Mouse (Mus musculus) brain, embryonic 14.5 days (tissue): ENCODE data around the gene Med4. TPM values are rescaled to one million over a fixed set of nuclear protein-coding genes. Genes with fewer than 3 reads are reported as not detected.
A peak's percentile ranks its signal among the peaks of the same experiment; 100 is the strongest.
"Not testable (repeated sequence)": the region's sequence is repeated elsewhere in the genome, so short reads cannot be mapped to it uniquely, and the experiment has no call there.

Experiments used
- DNase-seq: peaks from one replicate; pipeline ENCODE4 v3.0.0-alpha.2; 2011; ENCODE audit warnings: low read depth
- CTCF ChIP-seq: fragments of 200-500 bp; IDR thresholded peaks from 2 replicates; pipeline ENCODE4 v1.5.1; 2012; ENCODE audit warnings: inconsistent platforms, mild to moderate bottlenecking, moderate library complexity, borderline replicate concordance; ENCODE audit not compliant: insufficient read depth, insufficient read length; ENCODE audit errors: extremely low read depth
- POLR2A ChIP-seq: fragments of 200-500 bp; IDR thresholded peaks from 2 replicates; pipeline ENCODE4 v1.6.1; 2012; ENCODE audit warnings: mild to moderate bottlenecking, inconsistent platforms, borderline replicate concordance; ENCODE audit not compliant: poor library complexity, insufficient read depth, insufficient read length, severe bottlenecking; ENCODE audit errors: extremely low read depth
- polyA plus RNA-seq: library from polyadenylated mRNA; depleted of rRNA; stranded (reverse); fragments of >200 nt; gene quantifications from 2 replicates; pipeline ENCODE4 v1.2.3, GENCODE M21; 2012

Gene Med4
- polyA plus RNA-seq, 1 experiment: 47.9 TPM

- TF ChIP-seq CTCF (no peak), POLR2A (no peak)
- DNase-seq: no peak
These were observed 2.6 kb upstream of the Med4 start for GRCm38 (mm10) chr14:73507200-73507599.

DNA sequence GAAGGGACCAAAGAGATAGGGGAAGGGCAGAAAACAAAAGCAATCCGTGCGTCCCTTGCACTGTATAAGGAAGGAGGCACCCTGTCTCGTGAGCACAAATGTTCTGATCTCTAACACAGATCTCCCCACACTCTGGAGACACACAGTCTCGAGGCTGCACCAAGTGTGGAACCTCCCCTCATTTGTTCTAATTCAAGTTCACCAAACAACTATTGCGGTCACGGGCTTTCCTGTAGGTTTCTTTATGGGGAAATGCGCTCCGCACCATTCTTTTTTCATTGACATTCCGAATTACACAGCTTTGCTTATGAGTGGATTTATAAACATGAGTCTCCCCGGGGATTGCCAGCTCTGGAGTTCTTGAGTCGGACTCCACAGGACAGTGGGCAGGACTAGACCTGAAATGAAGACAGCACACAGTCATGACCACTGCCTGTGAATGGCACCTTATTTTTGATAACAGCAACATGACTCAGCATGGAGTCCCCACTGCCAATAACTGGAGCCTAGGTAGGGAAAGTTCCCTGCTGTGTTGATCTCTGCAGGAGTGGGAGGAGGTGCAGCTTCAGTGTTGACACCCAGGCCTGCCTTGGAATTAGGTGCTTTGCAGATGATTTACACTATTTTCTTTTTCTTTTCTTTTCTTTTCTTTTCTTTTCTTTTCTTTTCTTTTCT, 2.0 kb upstream of the Med4 start:
- no peak for TF ChIP-seq POLR2A
- no peak for TF ChIP-seq CTCF
- no peak for DNase-seq

GRCm38 (mm10) chr14:73508630-73509395, 1.0 kb upstream of the Med4 start:
- DNase-seq: no peak
- TF ChIP-seq POLR2A (no peak), CTCF (no peak)

DNA sequence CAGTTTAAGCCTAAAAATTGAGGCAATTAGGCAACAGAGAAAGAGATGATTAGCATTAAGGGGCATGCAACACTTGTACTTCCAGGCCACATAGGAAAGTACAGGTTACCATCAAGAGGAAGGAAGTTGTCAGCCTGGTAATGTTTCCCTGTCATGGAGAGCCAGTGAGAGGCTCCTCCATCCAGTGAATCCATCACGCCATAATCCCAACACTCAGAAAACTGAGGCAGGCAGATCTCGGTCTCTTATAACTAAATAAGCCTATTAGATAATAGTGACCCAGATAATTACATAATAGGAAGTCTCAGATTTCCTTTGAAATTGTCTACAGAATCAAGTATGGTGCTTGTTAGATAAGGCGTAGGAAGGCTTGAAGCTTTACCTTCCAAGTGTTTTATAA, 14.3 kb downstream of the Med4 start:
- TF ChIP-seq CTCF (no peak), POLR2A (no peak)
- DNase-seq: no peak

DNA sequence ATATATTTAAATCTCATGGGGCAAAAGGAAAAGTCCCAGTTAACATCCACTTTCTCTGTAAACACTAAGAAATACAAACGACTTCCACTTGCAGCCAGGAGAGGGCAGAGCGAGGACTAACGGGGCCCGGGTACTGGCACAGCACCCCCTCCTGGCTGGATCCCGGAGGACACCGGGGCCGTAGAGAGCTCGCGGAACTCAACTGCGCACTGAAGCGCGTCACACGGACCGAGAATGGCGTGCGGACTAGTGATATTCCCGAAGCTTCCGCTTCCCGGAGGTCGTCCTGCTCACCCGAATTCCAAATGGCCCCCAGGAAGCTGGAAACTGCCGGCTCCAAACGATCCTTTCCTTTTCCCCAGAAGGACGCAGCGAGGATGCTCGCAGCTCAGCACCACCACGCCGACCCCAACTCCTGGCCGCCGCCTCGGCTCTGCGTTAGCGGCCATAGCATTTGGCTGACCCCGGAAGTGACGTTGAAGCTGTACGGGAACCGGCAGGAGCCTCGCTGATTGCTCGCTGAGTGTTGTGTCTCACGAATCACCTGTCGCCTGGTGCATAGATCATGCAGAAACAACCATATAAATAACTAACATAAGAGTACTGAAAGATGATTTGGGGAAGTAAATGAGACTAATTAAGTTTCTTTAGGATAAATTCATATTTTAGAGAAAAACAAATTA, 15.1 kb downstream of the Med4 start, which contains the start of gene Sucla2:
Sucla2 (plus strand) TSS at position 554 of the 683 bp plus-strand sequence.
- peak; percentile 100 for TF ChIP-seq CTCF
- TF ChIP-seq POLR2A: no peak

GRCm38 (mm10) chr14:73528661-73529060, 18.8 kb downstream of the Med4 start:
- not testable (repeated sequence) for DNase-seq

More for the DNA sequence above, 15.1 kb downstream of the Med4 start, which contains the start of gene Sucla2:
- DNase-seq: peak; percentile 99

DNA sequence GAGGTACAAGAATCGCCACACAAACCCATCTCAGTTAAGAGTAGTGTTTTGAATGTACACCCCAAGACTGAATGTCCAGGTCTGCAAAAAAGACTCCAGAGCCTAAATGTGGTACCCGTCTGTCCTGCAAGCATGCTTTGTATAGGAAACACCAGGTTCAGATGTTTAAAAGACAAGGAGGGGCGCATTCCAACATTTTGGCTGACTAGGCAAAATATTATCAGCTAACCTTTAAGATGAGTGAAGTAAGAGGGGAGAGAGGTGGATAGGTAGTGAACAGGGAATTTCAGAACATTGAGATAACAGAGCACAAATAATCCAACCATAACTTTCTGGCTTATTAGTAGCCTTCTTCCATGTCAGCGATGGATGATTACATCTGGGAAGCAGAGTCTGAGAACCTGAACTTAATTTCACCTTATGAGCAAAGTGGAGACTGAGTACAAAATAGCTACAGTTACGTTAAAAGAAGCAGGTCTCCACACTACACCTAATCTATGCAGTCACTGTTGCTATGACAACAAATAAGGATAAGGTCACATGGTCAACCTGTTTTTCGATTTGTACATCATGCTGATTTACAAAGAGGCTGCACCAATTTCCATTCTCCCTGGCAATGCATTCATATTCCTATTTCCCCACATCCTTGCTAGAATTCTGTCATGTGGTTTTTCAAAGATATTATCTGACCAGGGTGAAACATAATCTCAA, 24.1 kb downstream of the Med4 start:
- TF ChIP-seq POLR2A: no peak
- no peak for TF ChIP-seq CTCF
- DNase-seq: peak; percentile 51

GRCm38 (mm10) chr14:73535641-73536040, 25.8 kb downstream of the Med4 start:
- DNase-seq: no peak
- TF ChIP-seq CTCF (no peak), POLR2A (no peak)

- TF ChIP-seq POLR2A (no peak), CTCF (no peak)
- DNase-seq: peak; percentile 81
These were observed 34.0 kb downstream of the Med4 start for GRCm38 (mm10) chr14:73543781-73544180.

DNA sequence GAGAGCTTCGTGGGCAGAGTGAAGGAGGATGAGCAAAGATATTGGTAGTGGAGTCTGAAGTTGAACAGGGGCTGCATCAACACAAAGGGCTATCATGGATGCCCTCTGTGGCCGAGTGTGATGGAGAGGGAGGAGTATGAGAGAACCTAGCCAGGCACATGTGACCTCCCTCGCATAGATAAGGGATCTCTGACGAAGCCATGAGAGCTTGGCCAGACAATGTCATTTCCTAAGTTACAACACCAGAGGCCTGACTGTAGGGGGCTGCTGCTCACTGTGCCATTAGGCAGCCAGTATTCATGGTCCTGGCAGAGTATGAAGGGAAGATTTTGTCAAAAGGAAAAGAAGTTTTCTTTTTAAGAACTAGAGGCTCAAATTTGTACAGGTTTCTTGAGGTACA, 37.2 kb downstream of the Med4 start:
- TF ChIP-seq POLR2A (no peak), CTCF (no peak)
- DNase-seq: no peak

DNA sequence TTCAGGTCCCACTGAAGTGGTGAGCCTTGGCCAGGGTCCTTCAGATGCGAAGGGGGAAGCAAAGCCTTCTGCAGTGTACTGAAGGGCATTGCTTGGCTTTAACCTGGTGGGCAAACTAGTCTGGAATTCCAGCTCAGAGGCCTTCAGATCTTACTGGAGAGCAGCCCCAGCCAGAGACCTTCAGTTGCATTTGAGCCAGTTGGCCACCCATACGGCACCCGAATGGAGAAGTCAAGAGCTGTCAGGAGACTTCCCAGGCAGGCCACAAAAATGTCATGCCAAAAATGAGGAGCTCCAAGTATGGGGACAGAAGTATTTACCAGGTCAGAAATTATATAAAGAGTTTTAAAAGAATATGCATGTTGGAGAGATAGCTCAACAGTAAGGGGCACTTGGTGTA, 38.2 kb downstream of the Med4 start, which contains the start of gene Nudt15:
Nudt15 (minus strand) TSS at position 192 of the 400 bp plus-strand sequence.
- DNase-seq: no peak
- TF ChIP-seq POLR2A: no peak
